Mouse (Mus musculus) spleen, adult 12 weeks (tissue): ENCODE data around the gene Fam120a.
A peak's percentile ranks its signal among the peaks of the same experiment; 100 is the strongest.

ENCODE experiments used
- DNase-seq: peaks from one replicate; pipeline ENCODE4 v3.0.0; 2022; ENCODE audit warnings: low spot score

Fam120a gene

DNA sequence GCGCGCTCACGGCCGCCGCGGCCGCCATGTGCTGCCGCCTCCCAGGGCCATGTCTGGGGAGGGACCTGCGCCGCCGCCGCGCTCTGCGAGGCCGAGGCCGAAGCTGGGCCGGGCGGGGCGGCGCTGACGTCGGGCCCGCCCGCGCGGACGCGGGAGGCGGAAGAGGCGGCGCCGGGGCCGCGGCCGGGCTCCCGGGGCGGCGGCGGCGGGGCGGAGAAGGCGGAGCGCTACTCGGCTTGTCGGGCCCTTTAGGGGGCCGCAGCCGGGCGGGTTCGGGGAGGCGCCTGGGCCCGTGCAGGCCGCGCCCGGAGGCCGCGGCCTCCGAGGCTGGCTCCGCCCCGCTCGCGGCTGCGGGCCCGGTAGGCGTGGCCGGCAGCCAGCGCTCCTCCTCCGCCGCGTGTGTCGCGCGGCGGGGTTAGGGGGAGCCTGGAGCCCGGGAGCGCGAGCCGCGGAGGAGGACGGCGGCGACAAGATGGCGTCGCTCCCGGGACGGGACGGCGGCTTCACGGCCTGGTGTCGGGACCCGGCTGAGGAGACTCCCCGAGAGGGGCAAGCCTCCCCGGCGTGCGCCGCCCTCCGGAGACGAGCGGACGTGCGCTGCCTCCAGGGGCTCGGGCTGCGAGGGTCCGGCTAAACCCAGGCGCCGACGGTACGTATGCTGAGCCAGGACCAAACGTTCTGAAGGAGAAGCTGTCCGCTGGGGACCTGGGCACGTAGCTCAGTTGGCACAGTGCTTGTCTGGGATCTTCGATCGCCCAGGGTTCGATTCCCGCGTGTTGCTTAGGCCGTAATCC is at the start of gene Fam120a:
Gene Fam120a, minus strand, starts transcription at position 62 of the 794 bp plus-strand sequence.
- peak; percentile 80 for DNase-seq

- no peak for DNase-seq
Observed at GRCm38 (mm10) chr13:49017375-49017774, 49.6 kb upstream of the Fam120a start.

GRCm38 (mm10) chr13:49016311-49016761 is 48.5 kb upstream of the Fam120a start:
- DNase-seq: no peak

DNA sequence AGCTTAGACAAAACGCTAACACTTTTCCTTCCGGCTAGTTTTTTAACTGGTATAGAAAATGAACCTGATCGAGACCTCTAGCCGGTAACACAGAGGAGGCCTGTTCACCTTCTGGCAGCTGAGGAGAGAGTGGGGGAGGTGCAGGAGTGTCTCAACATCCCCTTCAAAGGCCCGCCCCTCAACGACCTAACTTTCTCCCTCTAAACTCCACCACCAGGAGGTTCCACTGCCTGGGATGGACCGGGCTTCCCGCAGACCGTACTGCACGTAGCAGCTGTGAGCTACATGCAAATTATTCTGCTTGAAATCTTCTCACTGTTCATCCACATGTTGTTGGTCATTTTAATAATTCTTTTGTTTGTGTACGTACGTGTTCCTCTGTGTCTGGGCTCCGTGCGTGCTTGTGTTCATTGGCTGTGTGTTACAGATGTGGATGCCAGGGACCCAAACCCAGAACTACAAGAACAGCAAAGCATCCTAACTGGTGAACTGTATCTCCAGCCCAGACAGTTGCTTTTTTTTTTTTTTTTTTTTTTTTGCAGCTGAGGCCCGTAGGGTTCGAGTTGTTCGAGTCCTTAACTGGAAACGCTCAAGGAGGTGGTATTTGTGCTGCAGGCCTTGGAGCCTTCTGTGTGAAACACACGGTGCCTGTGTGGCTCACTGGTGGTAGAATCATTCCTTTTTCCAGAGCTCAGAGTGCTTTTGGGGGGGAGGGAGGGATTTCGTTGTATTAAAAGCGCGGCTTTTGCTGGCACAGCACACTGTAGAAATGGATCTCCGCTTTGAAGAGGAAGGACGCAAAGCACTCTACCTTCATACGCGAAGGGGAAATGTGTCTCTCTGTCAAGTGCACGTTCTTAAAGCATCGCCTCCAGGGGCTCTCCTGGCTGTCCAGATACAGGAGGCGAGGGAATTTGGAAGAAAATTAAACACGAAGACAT is 47.8 kb upstream of the Fam120a start:
- no peak for DNase-seq

DNA sequence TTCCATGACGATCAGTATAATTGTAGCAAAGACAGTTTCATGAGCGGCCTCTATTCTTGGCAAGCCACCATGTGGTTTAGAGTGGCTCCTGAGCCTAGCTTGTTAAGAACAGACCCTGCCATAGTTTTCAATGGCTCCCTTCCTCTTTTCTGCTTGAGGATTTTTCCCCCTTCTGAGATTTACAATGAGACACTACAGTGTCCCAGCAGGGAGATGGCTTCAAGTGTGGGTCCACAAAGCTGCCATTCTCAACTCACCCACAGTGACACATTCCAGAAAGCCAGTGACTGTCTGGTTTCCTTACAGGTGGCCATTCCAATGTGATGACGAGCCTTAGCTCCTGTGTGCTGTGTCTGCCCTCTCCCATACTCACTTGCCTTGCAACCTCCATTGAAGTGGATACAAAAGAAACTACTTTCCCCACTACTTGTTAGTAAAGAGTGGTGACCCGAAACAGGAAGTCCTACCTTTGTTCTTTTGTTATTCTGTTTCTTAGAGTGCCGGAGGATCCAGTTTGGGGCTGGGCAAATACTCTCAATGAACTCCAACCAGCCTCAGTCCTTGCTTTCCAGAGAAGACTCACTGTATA is 45.5 kb upstream of the Fam120a start:
- no peak for DNase-seq

DNA sequence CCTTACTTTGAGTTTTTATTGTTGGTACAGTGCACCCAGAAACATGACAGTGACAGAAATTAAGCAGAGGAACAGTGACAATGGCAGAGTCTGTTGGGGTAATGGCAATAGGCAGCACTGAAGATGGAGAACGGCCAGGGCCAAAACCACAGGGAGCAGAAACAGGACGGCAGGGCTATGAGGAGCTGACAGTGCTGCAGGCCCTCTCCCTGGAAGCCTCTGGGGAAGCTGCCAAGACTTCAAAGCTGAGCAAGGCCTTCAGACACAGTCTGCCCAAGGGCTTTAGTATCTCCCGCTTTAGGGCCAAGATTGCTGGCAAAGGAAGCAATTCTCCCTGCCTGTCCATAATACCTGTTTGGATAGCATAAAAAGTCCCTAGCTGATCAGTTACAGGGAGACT is 33.9 kb upstream of the Fam120a start:
- DNase-seq: no peak

DNA sequence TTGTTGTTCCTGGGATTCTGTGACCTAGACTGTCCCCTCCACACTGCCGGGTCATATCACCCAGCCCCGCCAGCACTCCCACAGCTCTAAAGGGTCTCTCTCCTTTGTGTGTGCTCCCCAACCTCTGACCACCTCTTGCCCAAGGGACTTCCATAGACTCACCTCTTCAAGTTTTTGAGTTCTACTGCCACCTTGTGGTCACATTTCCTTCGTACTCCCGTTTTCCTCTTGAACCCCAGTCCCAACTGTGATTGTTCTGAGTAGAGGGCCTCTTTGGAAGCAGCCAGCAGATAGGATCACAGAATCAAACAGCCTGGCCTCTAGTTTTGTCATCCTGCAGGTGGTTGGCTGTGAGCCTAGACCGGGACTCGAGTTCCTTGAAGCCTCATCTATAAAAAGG is 30.8 kb upstream of the Fam120a start:
- peak; percentile 29 for DNase-seq

DNA sequence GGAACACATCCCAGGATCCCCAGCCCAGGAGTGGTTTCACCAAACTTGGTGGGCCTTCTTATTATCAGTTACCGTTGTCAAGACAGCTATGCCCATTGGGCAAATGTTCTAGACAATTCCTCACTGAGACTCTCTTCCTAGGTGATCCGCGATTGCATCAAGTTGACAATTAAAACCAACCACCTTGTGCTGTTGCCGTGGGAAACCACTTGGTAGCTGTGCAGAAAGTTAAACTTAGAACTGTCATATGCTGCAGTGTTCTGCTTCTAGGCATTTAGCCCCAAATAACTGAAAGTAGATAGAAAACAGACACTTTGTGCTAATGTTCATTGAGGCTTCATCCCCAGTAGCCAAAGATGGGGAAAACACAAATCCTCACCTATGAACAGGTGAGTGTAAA is 28.9 kb upstream of the Fam120a start:
- DNase-seq: no peak

DNA sequence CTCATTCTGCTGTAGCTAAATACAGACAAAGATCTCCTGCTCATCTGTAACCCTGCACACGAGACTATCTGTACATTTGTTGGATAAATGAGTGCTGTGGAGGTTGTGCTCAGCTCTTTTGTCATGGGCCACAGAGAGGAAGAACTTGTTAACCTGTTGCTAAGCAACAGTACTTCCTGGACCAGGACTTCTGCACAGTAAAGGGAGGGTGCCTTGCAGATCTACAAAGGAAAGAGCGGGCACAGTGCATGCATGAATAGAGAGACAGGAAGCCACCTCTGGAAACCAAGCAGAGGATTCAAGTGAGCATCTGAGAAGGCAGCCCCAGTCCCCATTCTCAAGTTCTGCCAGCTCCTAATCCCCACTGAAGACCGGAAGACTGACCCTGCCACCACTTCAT is 27.1 kb upstream of the Fam120a start:
- DNase-seq: no peak

DNA sequence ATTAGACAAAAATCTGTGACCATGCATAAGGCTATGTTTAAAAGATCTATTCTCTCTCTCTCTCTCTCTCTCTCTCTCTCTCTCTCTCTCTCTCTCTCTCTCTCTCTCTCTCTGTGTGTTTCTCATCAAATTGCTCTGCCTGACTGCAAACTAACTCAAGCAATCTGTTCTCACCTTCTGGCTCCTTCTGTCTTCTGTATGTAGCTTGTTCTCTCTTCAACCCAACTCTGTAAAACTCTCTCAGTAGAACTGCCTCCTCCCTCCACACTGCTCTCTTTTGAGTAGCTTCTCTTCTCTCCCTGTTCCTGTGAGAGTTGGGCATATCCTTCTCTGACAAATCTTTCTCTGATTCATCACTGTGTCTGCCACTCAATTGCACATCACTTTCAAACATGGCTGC is 25.1 kb upstream of the Fam120a start:
- no peak for DNase-seq

- no peak for DNase-seq
Observed at GRCm38 (mm10) chr13:48990138-48990537, 22.3 kb upstream of the Fam120a start.

- DNase-seq: no peak
Observed at GRCm38 (mm10) chr13:48982482-48983098, 14.8 kb upstream of the Fam120a start.

DNA sequence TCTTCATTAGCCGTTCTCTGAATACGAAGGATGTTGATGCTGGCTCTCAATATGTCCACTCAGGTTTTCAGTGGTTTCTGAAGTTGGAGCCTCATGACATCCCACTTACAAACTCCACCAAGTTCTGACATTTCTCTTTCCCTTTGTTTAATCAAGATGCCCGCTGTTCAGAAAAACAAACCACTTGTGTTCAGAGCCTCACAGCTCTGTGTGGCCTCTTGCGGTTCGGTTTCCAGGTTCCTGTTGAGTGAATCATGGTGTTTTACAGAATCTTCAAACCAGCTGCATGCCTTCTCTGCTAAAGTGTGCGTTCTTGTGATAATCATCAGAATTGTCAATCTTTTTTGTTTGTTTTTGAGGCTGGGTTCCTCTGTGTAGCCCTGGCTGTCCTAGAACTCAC is 11.3 kb upstream of the Fam120a start:
- no peak for DNase-seq

DNA sequence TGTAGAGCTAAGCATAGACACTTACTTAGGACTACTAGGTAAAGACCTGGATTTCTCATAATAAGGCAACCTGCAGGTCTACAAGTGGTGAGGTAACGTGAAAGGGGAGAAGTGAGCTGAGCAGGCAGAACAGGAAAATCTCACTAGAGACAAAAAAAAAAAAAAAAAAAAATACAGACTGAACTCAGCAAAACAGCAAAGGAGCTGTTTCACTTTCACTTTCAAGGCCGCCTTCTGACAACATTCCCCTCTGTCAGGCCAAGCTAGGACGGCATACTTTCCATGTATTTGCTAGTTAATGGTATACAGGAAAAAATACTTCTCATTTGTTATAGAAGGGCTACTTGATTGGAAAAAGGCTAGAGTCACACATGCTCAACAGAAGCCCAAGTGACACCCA is 10.0 kb upstream of the Fam120a start:
- no peak for DNase-seq

- no peak for DNase-seq
Observed at GRCm38 (mm10) chr13:48974699-48975098, 6.9 kb upstream of the Fam120a start.

DNA sequence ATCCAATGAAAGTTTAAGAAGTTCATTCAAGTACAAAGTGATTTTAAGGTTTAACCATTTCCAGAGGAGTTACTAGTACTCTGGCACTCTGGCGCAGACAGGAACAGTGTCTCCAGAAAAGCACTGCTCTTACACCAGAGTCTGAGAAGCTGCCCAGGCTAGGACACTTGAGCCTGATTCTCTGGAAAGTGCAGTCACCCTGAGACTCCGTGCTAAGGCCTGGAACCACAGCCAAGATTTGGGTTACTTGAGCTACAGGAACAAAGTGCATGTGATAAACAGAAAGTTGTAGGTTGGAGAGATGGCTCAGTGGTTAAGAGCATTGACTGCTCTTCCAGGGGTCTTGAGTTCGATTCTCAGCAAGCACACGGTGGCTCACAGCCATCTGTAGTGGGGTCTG is 6.4 kb upstream of the Fam120a start:
- no peak for DNase-seq

DNA sequence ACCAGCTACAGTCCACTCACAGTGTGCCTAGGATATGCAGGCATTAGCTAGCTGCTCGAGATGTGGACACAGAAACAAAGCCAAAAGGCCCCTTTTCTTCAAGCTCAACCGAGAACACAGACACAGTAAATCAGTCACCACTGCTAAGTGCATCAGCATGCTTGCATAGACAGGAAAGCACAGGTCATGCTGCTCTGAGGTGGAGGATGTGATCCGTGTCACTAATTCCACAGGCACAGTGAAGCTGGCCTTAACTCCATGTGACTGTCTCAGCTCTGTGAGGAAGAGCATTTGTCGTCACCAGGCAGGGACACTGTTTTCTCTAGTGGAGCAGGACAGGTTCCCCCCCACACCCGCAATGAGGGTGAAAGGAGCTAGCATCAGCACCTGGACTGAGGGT is 5.4 kb upstream of the Fam120a start:
- no peak for DNase-seq

DNA sequence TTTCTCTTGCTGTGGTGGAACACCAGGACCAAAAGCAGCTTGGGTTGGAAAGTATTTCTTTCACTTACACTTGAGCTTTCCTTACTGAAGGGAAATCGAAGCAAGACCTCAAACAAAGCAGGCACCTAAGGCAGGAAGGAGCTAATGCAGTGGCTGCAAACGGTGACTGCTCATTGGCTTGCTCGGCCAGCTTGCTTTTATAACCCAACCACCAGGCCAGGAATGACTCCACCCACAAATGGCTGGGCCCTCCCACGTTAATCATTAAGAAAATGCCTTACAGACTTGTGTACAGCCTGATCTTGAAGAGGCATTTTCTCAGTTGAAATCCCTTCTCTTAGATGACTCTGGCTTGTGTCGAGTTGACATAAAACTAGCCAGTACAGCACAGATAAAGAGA is 3.2 kb upstream of the Fam120a start:
- DNase-seq: peak; percentile 40

GRCm38 (mm10) chr13:48970566-48970965 is 2.7 kb upstream of the Fam120a start:
- DNase-seq: no peak

DNA sequence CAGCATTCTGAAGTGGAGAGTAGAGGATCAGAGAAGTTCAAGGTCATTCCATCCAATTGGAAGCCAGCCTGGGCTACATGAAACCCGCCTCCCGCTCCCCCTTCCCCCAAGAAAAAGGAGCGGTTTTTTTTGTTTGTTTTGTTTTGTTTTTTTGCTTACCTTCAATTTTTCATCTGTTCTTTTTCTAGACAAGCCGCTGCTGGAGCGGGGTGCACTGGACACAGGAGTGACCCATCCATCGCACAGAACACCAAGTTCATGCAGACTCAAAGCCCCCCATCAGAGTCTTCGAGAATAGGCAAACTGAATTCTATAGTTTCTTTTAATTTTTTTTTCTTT is 902 bp upstream of the Fam120a start:
- no peak for DNase-seq

DNA sequence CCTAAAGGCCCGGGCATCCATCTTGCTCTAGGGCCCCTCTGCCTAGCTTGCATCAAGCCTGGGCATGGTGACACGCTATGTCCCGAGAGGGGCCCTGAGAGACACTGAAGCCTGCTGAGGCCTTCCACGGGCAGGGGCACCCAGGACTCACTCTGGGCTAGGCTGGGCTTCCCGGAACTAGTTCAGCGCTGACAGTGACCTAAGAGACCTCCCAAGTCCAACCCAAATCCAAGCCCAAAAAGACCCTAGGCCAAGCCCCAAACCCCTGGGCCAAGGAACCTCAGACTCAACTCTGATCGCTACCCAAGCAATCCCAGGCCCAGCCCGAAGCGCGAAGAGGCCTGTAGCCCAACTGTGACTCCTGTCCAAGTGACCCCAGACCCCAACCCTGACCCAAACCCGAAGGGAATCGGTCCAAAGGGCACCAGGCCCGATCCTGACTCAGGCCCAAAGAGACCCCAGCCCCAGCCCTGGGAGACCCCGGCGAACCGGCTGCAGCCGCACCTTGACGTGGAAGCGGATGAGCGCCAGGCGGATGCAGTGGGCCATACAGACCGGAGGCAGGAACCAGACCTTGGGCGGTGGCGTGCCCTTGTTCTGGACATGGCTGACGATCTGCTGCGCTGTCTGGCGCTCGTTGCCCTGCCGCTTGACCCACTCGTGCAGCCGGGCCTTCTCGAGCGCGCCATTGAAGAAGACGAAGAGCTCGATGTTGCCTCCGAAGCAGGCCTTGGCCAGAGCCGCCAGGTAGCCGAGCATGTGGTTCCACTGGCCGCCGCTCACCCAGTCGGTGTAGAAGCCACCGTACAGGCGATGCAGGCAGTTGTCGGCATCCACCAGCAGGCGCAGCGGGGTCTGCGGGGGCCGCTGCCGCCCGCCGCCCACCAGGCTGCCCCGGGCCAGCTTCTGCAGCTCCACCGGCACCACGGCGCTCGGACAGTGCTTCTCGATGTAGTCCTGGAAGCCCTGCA is 681 bp downstream of the Fam120a start:
- DNase-seq: peak; percentile 48
